Mouse (Mus musculus) frontal cortex, postnatal 14 days (tissue): ENCODE measurements around the gene Smim9.
"Not testable (repeated sequence)": the region's sequence is repeated elsewhere in the genome, so short reads cannot be mapped to it uniquely, and the experiment has no call there.

Experiments used
- DNase-seq, 2 experiments: peaks; one replicate each; pipeline ENCODE4 v3.0.0; 2022; ENCODE audit warnings: low spot score in 2 of 2

Gene Smim9

DNA sequence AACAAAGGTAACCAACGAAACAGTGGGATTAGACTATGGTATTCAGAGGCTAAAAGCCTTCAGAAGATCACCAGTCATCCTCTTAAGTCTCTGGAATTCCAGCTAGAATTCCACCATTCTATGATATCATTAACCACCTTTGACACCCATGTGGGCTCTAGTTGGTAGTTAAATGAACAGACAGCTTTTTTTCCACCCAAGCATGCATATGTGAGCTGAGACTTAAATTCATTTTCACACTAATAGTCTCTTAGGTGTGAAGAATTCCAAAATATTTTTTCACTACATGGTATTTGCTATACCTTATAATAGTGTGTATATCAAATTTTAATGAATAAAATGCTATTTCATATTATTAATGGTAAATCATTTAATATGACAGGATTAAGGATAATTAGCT, at the start of gene Smim9:
TSS of gene Smim9 (minus strand) at position 101 of the 400 bp plus-strand sequence.
- no peak for DNase-seq

GRCm38 (mm10) chrX:75155576-75156243, 7.9 kb downstream of the Smim9 start:
- DNase-seq: no peak

- no peak for DNase-seq
Measured at GRCm38 (mm10) chrX:75152249-75152648, 11.3 kb downstream of the Smim9 start.

- no peak for DNase-seq
Measured at GRCm38 (mm10) chrX:75150304-75150703, 13.3 kb downstream of the Smim9 start.

GRCm38 (mm10) chrX:75148414-75148813, 15.2 kb downstream of the Smim9 start:
- DNase-seq: no peak

DNA sequence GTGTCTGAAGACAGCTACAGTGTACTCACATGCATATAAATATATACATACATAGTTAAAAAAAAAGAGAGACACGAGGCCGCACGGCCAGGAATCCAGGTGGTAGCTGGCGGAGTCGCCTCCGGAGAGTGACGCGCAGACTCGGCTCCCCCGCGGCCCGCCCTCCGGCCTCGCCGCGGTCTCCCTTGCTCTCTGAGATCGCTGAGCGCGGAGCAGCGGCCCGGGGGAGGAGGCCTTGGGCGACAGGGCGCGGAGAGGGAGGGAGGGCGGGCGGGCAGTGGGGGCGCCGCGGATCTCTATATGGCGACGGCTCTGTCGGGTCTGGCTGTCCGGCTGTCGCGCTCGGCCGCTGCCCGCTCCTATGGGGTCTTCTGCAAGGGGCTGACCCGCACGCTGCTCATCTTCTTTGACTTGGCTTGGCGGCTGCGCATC, 20.4 kb downstream of the Smim9 start:
- DNase-seq: not testable (repeated sequence)

DNA sequence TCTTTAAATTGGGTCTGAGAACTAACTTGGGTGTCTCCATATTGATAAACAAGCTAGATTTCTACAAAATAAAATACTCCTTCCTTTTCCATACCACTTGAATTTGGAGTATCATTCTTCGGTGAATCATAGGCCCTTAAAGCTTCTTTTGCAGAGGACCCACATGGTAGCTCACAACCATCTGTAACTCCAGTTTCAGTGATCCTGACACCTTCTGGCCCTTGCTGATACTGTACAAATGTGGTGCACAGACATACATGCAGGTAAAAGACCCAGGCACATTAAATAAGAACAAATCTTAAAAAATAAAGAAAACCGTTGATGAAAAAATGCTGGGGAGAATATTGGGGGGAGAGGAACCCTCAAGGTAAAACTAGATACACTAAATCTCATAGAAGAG, 25.4 kb downstream of the Smim9 start:
- DNase-seq: no peak

DNA sequence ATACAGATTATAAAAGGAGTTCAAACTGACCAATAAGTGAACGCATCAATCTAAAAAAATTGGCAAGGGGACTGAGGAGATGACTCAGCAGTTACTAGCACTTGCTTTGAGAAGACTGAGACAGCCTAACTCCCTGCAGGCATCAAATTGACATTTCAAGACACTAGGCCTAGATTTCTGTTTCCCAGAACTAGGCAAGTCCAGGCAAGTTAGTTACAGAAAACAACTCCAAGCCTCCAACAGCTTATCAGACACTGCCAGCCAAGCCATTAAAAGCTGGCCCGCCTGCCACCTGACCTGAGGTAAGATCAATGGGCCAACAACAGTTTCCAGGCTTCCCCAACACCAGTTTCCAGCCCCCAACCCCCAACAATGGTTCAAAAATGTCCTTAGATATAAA, 25.8 kb downstream of the Smim9 start:
- no peak for DNase-seq

- DNase-seq: no peak
Measured at GRCm38 (mm10) chrX:75136938-75137337, 26.6 kb downstream of the Smim9 start.

GRCm38 (mm10) chrX:75130467-75131160, 33.0 kb downstream of the Smim9 start, which contains the start of gene Mpp1:
Gene Mpp1 (minus strand): TSS chrX:75131016.
- peak; percentile 37 to 50 for DNase-seq

DNA sequence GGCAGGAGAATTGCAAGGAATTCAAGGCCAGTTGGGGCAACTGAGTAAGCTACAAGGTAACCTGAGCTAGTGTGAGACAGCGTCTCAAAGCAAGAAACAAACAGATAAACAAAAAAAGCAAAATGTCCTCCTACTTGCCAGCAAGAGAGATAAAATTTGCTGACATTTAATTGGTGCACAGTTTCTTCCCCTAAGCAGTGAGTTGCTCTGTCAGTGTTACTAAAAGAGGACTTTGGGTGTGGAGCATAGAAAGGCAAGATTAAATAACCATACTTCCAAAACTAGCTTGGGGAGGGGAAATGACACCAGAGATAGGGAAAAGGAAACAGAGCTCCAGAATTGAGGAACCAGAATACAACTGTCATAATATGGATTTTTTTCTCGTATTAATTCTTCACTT, 34.1 kb downstream of the Smim9 start:
- no peak for DNase-seq

DNA sequence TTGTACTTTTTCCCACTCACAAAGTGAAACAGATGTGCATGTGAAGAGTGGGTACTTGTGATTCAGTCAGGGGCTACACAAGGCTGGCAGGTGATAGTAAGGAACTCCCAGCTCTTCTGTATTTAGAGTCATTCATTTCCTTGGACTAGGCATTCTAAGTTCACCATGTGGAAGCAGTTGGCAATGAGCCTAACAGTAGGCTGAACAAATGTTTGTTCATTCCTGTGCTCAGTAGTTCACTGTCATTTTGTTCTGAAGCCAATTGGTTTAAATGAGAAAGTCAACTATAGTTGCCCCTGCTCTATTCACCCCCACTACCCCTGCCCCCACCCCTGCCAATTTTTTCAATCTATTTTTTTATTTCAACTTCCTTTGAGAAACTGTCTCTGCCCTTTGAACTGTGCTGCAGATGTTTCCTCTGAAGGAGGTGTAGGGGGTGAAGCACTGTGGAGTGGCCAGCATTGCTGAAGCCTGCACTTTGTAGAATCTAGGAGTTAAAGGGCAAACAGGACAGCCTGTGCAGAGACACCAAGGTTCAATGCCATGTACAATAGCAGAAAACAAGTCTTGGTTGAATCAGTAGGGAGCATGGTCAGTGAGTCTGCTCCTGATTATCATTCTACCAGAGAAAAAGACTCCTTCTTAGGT, 35.1 kb downstream of the Smim9 start:
- DNase-seq: no peak

- DNase-seq: no peak
Measured at GRCm38 (mm10) chrX:75126893-75127292, 36.7 kb downstream of the Smim9 start.

- no peak for DNase-seq
Measured at GRCm38 (mm10) chrX:75125606-75126005, 38.0 kb downstream of the Smim9 start.

DNA sequence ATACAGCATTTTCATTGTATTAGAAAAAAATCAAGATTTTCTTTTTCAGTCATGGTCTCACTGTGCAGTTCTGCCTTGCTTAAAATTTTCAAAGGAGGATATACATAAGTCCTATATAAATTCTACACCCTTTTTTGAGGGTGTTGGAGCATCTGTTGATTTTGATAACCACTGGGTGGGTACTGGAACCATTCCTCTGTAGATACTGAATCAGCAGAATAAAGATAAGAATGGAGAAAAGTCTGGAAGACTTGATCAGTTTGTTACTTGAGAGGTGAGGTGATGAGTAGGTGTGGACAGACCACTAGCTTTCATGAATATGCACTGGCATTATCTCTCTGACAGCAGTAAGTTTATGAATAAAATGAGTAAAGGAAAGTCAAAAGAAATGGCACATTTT, 48.0 kb downstream of the Smim9 start:
- no peak for DNase-seq

DNA sequence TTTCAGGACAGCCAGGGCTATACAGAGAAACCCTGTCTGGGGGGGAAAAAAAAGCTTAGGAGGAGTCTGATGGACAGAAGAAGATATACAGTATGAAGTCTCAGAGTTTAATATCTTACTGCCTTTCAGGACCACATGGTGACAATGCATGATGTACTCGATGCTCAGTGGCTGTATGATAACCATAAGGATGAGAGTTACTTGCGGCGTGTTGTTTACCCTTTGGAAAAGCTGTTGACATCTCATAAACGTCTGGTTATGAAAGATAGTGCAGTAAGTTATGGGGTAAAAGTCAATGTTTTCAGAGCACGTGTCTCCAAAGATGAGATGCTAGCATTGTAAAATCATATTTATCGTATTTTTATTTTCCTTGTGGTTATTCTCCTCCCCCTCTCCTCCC, 61.3 kb downstream of the Smim9 start:
- no peak for DNase-seq

DNA sequence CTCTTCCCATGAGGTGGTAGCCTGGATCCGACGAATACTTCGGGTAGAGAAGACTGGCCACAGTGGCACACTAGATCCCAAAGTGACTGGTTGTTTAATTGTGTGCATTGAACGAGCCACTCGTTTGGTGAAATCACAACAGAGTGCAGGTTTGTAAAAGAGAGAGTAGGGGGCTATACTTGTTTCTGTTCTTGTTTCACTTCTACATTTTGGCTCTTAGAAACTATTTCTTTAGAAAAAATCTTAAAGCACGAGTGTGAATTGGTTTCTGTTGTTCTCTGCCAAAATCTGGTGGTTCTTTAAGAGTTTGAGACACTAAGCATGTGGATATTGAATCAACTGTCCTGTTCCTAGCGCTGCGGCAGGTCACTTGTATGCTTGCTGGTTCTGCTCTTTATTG, 64.8 kb downstream of the Smim9 start:
- no peak for DNase-seq

DNA sequence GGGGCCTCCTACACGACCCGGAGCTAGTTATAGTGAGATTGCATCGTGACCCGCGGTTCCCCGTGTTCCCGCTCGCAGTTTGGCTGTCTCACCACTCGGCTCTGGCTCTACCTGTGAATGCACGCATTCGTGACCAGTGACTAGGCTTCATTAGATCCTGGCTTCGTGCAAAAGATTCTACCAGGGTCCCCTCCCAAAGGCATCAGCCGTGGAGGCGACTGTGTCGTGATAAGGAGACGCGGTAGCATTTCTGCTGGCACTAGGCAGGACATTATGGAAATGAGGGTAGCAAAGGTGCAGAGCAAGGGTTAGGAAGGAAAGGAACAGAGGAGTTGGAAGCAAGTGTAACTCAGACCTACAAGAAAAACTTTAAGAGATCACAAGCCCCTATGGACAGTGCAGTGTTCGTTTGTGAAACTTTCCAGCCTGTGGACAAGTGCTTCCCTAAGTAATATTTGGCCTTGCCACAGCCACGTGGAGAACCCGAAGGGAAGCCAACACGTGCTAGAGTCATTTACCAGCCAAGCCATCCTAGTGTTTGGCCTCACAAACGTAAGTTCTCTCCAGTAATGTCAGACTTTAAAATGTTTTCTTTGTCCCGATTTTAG, 67.3 kb downstream of the Smim9 start:
- DNase-seq: no peak
